Mouse (Mus musculus) midbrain, embryonic 16.5 days (tissue): ENCODE measurements around the gene Wasf2. TPM values are rescaled to one million over a fixed set of nuclear protein-coding genes. Genes with fewer than 3 reads are reported as not detected.
A peak's percentile ranks its signal among the peaks of the same experiment; 100 is the strongest.

Experiments used
- ATAC-seq: fragments of 200-750 bp; cut with Nextera tagmentation; 2 replicates; pipeline ENCODE4 v1.8.0; 2017; ENCODE audit warnings: moderate TSS enrichment
- H3K27ac ChIP-seq: fragments of 300-500 bp; sonication (generic); 2 replicates; pipeline ENCODE4 v1.5.1; 2014; ENCODE audit warnings: mild to moderate bottlenecking, low read length, mixed read lengths
- H3K27me3 ChIP-seq: fragments of 300-500 bp; sonication (generic); 2 replicates; pipeline ENCODE4 v1.6.1; 2014; ENCODE audit warnings: low read depth, low read length, mixed read lengths; ENCODE audit not compliant: control insufficient read depth, insufficient read depth
- H3K36me3 ChIP-seq: fragments of 300-500 bp; sonication (generic); 2 replicates; pipeline ENCODE4 v1.6.1; 2014; ENCODE audit warnings: mild to moderate bottlenecking, low read length, moderate library complexity, mixed read lengths; ENCODE audit not compliant: control insufficient read depth, insufficient read depth
- H3K4me1 ChIP-seq: fragments of 300-500 bp; sonication (generic); 2 replicates; pipeline ENCODE4 v1.6.1; 2014; ENCODE audit warnings: mild to moderate bottlenecking, low read length, mixed read lengths; ENCODE audit not compliant: control insufficient read depth, insufficient read depth
- H3K4me2 ChIP-seq: fragments of 300-500 bp; sonication (generic); 2 replicates; pipeline ENCODE4 v1.6.1; 2014; ENCODE audit warnings: mild to moderate bottlenecking, low read length, mixed read lengths
- H3K4me3 ChIP-seq: fragments of 300-500 bp; sonication (generic); 2 replicates; pipeline ENCODE4 v1.5.1; 2014; ENCODE audit warnings: low read depth, mild to moderate bottlenecking, low read length, moderate library complexity, mixed read lengths
- H3K9ac ChIP-seq: fragments of 300-500 bp; sonication (generic); 2 replicates; pipeline ENCODE4 v1.6.1; 2014; ENCODE audit warnings: low read depth, low read length, mixed read lengths
- H3K9me3 ChIP-seq: fragments of 300-500 bp; sonication (generic); replicated peaks from 2 replicates; pipeline ENCODE4 v1.6.1; 2014; ENCODE audit warnings: mild to moderate bottlenecking, low read length, mixed read lengths; ENCODE audit not compliant: control insufficient read depth, poor library complexity, severe bottlenecking
- whole genome bisulfite sequencing: fragments of 180-500 bp; shearing (Covaris S2); extraction: QIAGEN DNeasy Blood & Tissue Kit; methylation state at CpG from one replicate; pipeline ENCODE4 v1.1.7; 2014; 5-methylcytosine and 5-hydroxymethylcytosine counted together
- polyA plus RNA-seq: library from polyadenylated mRNA; unstranded; fragments of >200 nt; fragmentation: Nextera tagmentation; extraction: Ambion mirVana; gene quantifications from 2 replicates; pipeline ENCODE4 v1.2.1, GENCODE M21; 2015

Wasf2 gene
- polyA plus RNA-seq, 1 experiment from 2014 or later = 20.1 TPM

DNA sequence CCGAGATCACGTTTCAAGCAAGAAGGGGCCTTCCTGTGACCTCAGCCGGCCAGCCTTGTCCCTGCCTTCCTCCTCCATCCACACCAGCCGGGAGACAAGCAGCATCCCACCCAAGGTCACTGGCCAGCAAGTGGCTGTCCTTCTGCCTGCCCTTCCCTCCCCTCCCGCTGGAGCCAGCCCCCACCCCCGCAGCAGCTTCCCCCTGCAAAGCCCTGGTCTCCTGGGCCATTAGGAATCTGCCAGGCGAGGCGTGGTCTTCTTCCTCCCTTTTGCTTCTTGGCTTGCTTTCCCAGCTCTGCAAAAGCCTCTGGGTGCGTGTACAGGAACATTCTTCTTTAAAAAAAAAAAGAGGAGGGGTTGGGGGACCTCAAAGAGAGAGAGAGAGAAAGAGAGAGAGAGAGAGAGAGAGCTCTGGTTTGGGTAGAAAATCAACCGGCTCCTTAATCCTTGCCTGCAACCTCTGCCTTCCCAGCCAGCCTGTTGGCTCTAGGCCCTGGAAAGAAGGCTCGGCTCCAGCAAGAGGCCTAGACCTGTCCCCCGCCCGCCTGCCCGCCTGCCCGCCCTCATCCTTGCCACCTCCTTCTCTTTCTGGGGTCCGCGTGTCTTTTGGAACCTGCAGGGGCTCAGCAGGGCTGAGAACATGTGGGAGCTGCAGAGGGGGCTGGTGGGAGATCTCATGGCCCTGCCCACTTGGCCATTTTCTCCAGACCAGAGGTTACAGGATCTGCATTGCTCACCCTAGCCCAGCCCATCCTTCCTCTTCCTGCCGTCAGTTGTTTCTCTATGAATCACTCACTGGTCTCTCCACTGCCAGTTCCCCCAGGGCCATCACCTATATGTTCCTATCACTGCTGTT lies 12.5 kb upstream of the Wasf2 start:
- H3K9ac ChIP-seq = peak overlapping the region; percentile 45; the same call in 1 of the 2 replicates
- peak overlapping the region; percentile 81 for H3K27ac ChIP-seq
- no peaks in the 10 kb centered on the region for H3K9me3 ChIP-seq
- no peaks in the 10 kb centered on the region for H3K27me3 ChIP-seq
- no peaks in the 10 kb centered on the region for H3K36me3 ChIP-seq
- ATAC-seq = peak; percentile 34; the same call in 1 of the 2 replicates
- peaks cover 23% of the 10 kb centered on the region for H3K4me1 ChIP-seq
- no peak overlapping the region for H3K4me3 ChIP-seq
- H3K4me2 ChIP-seq = peak overlapping the region; percentile 20; the same call in 1 of the 2 replicates
- 17% methylated on average over 17 of the region's 18 CpGs for WGBS

DNA sequence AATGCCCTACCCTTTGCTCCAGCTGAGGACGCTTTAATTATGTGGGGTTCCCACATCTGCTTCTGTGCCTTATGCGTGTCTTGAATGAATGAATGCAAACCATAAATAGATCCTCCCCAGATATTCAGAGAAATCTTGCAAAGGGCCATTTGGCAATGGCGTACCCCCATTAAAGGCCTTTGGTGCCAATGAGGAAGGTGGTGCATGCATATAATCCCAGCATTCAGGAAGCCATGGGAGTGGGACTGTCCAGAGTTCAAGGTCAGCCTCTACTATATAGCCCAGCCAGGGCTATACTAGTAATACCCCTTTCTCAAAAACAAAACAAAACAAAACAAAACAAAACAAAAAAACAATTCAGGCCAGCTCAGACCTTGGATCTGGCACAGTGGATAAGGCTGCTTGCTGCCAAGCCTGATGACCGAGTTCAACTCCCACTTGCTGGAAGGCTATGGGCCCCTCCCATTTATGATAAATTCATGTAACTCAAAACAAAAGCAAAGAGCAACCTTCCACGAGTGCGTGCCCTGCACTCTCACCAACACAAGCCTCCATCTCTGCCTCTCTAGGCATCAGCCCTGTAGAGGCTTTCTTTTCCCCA lies 11.4 kb upstream of the Wasf2 start:
- no peaks in the 10 kb centered on the region for H3K9me3 ChIP-seq
- H3K4me3 ChIP-seq = no peak overlapping the region
- H3K4me1 ChIP-seq = peaks cover 23% of the 10 kb centered on the region
- H3K27me3 ChIP-seq = no peaks in the 10 kb centered on the region
- no peak overlapping the region for H3K9ac ChIP-seq
- WGBS = 84% methylated on average over 6 of the region's 6 CpGs
- no peak overlapping the region for H3K4me2 ChIP-seq
- no peaks in the 10 kb centered on the region for H3K36me3 ChIP-seq
- ATAC-seq = no peak
- H3K27ac ChIP-seq = no peak overlapping the region

DNA sequence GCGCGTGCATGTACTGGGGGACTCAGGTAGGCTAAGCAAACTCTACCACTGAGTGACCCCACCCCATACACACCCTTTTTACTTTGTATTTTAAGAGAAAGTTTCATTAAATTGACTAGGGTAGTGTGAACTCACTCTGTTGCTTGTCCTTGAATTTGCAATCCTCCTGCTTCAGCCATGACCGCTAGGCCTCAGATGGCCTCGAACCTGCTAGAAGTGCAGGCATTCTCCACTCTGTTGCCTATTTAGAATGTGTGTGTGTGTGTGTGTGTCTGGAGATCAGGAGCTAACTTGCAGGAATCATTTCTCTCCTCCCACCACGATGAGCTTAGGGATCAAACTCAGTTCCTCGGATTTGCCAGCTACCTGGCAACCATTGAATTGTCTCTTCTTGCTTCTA lies 10.7 kb upstream of the Wasf2 start:
- H3K4me3 ChIP-seq = no peak overlapping the region
- no peak for ATAC-seq
- no peak overlapping the region for H3K4me2 ChIP-seq
- H3K9me3 ChIP-seq = no peaks in the 10 kb centered on the region
- WGBS = 84% methylated on average over 6 of the region's 6 CpGs
- H3K27me3 ChIP-seq = no peaks in the 10 kb centered on the region
- peaks cover 23% of the 10 kb centered on the region for H3K4me1 ChIP-seq
- no peak overlapping the region for H3K9ac ChIP-seq
- no peaks in the 10 kb centered on the region for H3K36me3 ChIP-seq
- H3K27ac ChIP-seq = no peak overlapping the region

DNA sequence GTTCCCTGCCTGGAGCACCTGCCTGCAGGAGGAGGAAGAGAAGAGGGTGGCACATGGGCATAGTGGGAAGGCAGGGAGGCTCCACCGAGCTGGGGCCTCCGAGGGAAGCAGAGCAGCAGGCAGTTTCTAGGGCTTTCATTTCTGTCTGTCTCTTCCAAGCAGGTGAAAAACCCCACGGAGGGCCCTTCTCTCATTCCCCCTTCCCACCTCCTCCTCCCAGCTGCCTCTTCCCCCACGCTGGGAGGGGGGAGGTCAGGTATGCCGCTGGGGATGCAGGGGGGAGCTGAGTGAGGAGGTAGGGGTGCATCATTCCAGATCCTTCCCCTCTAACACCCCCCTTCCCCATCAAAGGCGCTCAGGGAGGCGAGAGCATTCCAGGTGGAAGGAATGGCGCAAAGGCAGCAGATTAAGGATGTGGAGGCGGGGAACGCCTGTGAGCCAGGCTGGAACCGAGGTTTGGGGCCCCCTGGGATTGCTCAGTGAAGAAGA lies 9.4 kb upstream of the Wasf2 start:
- Histone ChIP-seq H3K9me3 (no peaks in the 10 kb centered on the region), H3K27me3 (no peaks in the 10 kb centered on the region), H3K36me3 (no peaks in the 10 kb centered on the region), H3K4me1 (peaks cover 23% of the 10 kb centered on the region), H3K27ac (peak overlapping the region; percentile 41), H3K4me3 (no peak overlapping the region), H3K9ac (peak overlapping the region; percentile 8; the same call in 1 of the 2 replicates), H3K4me2 (no peak overlapping the region; the same call in 1 of the 2 replicates)
- 4% methylated on average over 11 of the region's 11 CpGs for WGBS
- ATAC-seq = peak; percentile 36; the same call in 1 of the 2 replicates

DNA sequence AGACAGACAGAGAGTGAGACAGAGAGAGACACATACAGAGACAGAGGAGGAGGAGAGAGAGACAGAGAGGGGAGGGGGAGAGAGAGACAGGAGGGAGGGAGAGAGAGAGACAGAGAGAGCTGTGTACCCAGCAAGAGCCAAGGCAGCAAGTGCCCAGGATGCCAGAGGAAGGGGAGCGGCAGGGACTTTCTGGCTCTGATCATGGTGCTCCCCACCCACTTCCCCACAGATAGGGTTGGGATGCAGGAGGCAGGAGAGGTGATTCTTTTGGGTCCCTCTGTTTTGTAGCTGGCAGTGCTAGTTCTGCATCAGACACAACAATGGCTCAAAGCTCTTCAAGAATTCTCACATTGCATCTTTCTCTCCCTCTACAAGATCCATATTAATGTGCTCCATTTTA lies 8.9 kb upstream of the Wasf2 start:
- peaks cover 20% of the 10 kb centered on the region for H3K4me1 ChIP-seq
- H3K4me3 ChIP-seq = no peak overlapping the region
- H3K27me3 ChIP-seq = no peaks in the 10 kb centered on the region
- H3K9ac ChIP-seq = no peak overlapping the region
- 44% methylated on average over 1 of the region's 1 CpGs for WGBS
- H3K27ac ChIP-seq = no peak overlapping the region
- no peak for ATAC-seq
- H3K4me2 ChIP-seq = no peak overlapping the region
- no peaks in the 10 kb centered on the region for H3K9me3 ChIP-seq
- H3K36me3 ChIP-seq = no peaks in the 10 kb centered on the region

DNA sequence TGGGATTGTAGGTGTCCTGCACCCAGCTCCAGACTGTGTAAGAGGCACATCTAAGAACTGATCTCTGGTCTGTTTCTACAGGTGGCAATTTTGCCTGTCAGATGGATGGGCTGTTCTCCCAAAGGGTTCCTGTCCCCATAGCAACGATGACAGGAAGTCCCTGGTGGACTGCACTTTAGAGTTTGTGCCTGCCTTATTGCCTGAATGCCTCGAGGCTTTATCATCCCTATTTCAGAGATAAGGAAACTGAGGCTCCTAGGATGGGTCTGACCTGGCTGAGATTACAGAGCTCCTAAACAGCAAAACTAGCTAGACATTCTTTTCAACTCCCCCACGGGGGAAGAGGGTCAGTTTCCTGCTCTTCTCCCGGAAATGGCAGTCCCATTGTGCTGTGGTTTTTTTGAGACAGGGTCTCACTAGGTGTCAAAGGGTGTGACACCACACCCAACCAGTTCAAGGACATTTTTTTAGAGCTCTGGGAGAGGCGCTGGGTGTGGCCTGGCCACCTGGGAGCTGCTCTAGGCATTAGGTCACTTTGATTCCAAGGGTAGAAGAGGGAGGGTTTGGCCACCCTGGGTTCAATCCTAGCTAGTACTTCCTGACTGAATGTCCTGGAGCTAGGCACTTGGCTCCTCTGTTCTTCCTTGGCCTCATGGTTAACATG lies 8.2 kb upstream of the Wasf2 start:
- H3K4me1 ChIP-seq = peaks cover 19% of the 10 kb centered on the region
- no peaks in the 10 kb centered on the region for H3K36me3 ChIP-seq
- no peak overlapping the region for H3K4me2 ChIP-seq
- H3K27me3 ChIP-seq = no peaks in the 10 kb centered on the region
- no peak overlapping the region for H3K27ac ChIP-seq
- WGBS = 51% methylated on average over 5 of the region's 5 CpGs
- no peak overlapping the region for H3K4me3 ChIP-seq
- no peak for ATAC-seq
- H3K9ac ChIP-seq = no peak overlapping the region
- H3K9me3 ChIP-seq = no peaks in the 10 kb centered on the region

DNA sequence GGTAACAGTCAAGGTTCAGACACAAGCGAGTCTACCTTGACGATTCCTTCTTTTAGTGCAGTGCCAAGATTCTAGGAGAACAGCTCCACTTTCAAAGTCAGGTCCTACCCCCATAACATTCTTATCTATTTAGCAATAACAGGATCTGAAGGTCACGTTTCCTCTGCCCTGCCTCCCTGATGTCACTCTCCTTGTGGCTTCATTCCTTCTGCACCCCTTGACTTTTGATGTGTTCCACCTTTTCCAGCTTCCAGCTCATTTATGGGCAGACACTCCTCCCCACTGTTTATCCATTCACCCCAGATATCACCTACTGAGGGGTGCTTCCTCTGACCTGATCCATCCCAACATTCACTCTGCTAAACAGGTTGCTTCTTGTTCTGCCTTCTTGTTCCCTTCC lies 3.2 kb upstream of the Wasf2 start:
- H3K4me2 ChIP-seq = no peak overlapping the region
- ATAC-seq = no peak
- no peak overlapping the region for H3K27ac ChIP-seq

DNA sequence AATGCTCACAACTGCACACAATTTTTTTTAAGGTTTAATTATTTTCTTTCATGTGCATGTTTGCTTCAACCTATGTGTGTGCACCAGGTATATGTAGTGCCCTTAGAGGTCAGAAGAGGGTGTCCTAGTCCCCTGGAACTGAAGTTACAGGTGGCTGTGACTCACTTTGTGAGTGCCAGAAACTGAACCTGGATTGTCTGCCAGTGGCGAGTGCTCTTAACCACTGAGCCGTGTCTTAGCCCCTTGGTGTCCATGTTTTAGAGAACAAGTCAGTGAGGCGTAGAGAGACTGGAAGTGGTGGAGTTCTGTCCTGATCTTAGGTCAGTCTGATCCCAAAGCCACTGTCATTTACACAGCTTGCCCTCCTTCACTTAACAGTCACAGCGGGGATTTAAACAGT lies 2.4 kb upstream of the Wasf2 start:
- no peak overlapping the region for H3K4me3 ChIP-seq
- WGBS = 64% methylated on average over 4 of the region's 4 CpGs
- H3K27me3 ChIP-seq = no peaks in the 10 kb centered on the region
- H3K36me3 ChIP-seq = no peaks in the 10 kb centered on the region
- no peak overlapping the region for H3K27ac ChIP-seq
- peaks cover 25% of the 10 kb centered on the region for H3K4me1 ChIP-seq
- H3K9me3 ChIP-seq = no peaks in the 10 kb centered on the region
- no peak for ATAC-seq
- no peak overlapping the region for H3K9ac ChIP-seq
- H3K4me2 ChIP-seq = no peak overlapping the region

More for the DNA sequence above, 3.2 kb upstream of the Wasf2 start:
- no peak overlapping the region for H3K4me3 ChIP-seq
- H3K36me3 ChIP-seq = no peaks in the 10 kb centered on the region
- H3K9me3 ChIP-seq = no peaks in the 10 kb centered on the region
- no peak overlapping the region for H3K9ac ChIP-seq
- H3K27me3 ChIP-seq = no peaks in the 10 kb centered on the region
- peaks cover 19% of the 10 kb centered on the region for H3K4me1 ChIP-seq
- WGBS = 85% methylated on average over 3 of the region's 3 CpGs
